Mouse (Mus musculus): Measurements from ENCODE around the gene Fancm.
A peak's percentile ranks its signal among the peaks of the same experiment; 100 is the strongest.
"Not testable (repeated sequence)": the region's sequence is repeated elsewhere in the genome, so short reads cannot be mapped to it uniquely, and the experiment has no call there.

The Fancm gene

GRCm38 (mm10) chr12:65075085-65075732 is at the start of gene Fancm:
TSS of gene Fancm (plus strand) at chr12:65075603.
- DNase-seq (ENCODE audit: extremely low read depth, insufficient read length, low spot score): peak; percentile 83

- DNase-seq (ENCODE audit: extremely low read depth, insufficient read length, low spot score): no peak
These were observed 39.6 kb upstream of the Fancm start for GRCm38 (mm10) chr12:65035839-65036189.

GRCm38 (mm10) chr12:65036190-65036870 is 39.1 kb upstream of the Fancm start, which contains the start of gene Prpf39:
TSS of gene Prpf39 (plus strand) at chr12:65036333.
- peak; percentile 88 for DNase-seq (ENCODE audit: extremely low read depth, insufficient read length, low spot score)

- no peak for DNase-seq (ENCODE audit: extremely low read depth, insufficient read length, low spot score)
These were observed 38.4 kb upstream of the Fancm start for GRCm38 (mm10) chr12:65036892-65037545.

DNA sequence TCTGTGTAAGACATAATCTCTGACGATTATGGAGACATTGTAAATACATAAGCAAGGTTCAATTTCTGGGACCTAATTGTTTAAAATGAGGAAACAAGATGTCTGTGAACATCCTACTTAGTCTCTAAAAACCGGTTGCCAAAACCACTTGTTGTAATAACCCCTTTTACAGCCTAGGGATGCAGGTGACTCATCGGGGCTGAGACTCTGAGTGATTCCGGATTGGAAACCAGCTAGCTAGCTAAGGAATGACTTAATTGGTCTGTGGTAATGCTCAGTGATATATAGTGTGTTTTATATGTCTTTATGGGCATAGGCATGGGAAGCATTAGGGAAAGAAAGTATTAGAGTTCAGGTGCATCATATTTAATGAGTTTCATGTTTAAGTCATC is 37.9 kb upstream of the Fancm start:
- peak; percentile 32 for DNase-seq (ENCODE audit: extremely low read depth, insufficient read length, low spot score)

DNA sequence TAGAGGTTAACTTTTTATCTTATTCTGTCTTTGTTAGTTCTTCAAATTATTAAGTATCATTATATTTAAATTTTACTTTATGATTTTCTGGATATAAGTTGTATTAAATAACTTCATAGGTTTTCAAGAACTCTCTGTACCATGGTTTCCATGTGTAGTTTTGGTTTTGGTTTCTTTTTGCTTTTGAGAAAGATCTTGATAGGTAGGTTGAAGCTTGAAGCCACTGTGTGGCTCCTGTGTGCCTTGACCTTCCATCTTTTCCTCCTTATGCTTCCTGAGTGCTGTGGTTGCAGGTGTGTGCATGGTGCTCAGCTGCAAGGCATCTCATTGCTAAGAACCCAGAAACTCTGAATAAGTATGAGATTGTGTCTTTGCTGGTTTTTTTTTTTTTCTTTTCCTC is 26.6 kb upstream of the Fancm start:
- DNase-seq (ENCODE audit: extremely low read depth, insufficient read length, low spot score): no peak

- DNase-seq (ENCODE audit: extremely low read depth, insufficient read length, low spot score): no peak
These were observed 17.2 kb upstream of the Fancm start for GRCm38 (mm10) chr12:65058203-65058602.

- DNase-seq (ENCODE audit: extremely low read depth, insufficient read length, low spot score): no peak
These were observed 14.3 kb upstream of the Fancm start for GRCm38 (mm10) chr12:65061082-65061481.

DNA sequence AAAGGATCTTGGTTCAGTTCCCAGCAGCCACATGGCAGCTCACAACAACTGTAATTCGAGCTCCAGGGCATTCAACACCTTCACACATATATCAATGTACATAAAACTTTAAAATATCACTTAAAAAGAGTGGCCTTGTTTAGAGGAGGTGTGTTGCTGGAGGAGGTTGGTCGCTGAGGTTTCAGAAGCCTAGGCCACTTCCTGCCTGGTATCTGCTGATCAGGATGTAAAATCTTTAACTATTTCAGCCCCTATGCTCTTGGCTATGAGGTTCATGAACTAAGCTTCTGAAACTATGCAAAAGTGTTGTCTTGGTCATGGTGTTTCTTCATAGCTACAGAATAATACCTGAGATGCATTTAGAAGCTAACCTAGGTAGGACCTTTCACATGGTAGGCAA is 10.2 kb upstream of the Fancm start:
- DNase-seq (ENCODE audit: extremely low read depth, insufficient read length, low spot score): no peak

GRCm38 (mm10) chr12:65066234-65066633 is 9.2 kb upstream of the Fancm start:
- no peak for DNase-seq (ENCODE audit: extremely low read depth, insufficient read length, low spot score)

GRCm38 (mm10) chr12:65068409-65068808 is 7.0 kb upstream of the Fancm start:
- DNase-seq (ENCODE audit: extremely low read depth, insufficient read length, low spot score): no peak

GRCm38 (mm10) chr12:65072911-65073610 is 2.3 kb upstream of the Fancm start:
- peak; percentile 5 for DNase-seq (ENCODE audit: extremely low read depth, insufficient read length, low spot score)

DNA sequence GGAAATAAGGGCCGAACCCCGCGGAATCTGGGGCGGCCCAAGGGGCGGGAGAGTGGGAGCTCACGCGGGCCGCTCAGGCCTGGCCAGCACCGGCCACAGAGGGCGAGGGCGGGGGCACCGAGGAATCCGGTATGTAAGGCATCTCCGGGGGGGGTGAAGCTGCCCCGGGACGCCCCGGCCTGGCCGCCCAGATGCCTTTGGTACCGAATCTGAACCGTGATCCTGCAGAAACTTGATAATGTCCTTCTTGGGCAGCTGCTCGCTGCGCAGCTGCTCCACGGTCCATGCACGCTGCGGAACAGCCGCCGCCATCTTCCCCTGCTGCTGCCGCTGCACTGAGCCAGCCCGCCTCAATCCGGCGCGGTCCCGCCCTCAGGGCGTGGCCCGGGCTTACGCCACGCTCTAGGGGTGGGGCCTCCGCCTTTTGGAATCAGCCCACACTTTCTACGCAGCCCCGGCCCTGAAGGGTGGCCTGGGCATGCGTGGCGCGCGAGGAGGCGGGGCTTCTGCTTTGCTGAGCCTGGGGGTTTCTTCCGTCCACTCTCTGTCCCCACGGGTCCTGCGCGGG is 1.7 kb upstream of the Fancm start, which contains the start of gene Fkbp3:
Gene Fkbp3 (minus strand): TSS at position 397 of the 568 bp plus-strand sequence.
- peak; percentile 97 for DNase-seq (ENCODE audit: extremely low read depth, insufficient read length, low spot score)

GRCm38 (mm10) chr12:65074651-65075050 is 752 bp upstream of the Fancm start:
- no peak for DNase-seq (ENCODE audit: extremely low read depth, insufficient read length, low spot score)

- no peak for DNase-seq (ENCODE audit: extremely low read depth, insufficient read length, low spot score)
These were observed 419 bp downstream of the Fancm start for GRCm38 (mm10) chr12:65075733-65076310.

GRCm38 (mm10) chr12:65076906-65077305 is 1.5 kb downstream of the Fancm start:
- no peak for DNase-seq (ENCODE audit: extremely low read depth, insufficient read length, low spot score)

DNA sequence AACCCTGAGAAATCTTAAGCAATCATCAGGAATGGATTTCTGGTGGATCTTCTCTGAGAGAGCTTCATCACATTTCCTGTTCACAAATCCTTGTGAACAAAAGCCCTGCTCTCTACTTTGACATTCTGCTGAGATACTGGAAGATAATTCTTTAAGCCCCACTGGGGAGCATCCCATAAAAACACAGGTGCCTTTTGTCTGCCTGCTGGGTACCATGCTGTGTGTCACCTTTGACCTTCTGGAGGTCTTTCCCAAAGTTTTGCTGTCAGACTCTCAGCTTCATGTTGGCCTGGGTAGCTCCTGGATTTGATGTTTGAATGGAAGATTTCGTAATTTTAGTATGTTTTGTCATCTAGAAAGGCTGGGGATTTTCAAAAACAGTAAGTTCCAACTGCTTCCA is 33.3 kb downstream of the Fancm start:
- DNase-seq (ENCODE audit: extremely low read depth, insufficient read length, low spot score): no peak

DNA sequence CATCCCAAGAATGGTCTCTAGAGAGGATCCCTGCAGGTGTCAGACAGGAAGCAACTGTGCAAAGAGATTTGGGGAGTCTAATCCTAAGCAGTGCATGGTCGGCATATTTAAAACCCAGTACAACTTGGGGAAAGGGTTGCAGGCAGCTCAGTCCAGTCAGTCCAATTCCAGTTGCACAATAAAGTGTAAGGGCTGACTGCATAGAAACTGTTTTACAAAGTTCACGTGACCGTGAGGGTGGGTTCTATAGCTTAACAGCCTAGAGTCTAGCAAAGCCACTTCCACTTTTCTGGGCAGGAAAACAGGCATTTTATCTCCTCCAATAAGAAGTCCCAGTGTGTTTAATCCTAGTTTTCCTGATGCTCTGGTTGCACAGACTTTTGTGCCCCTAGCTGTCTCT is 36.1 kb downstream of the Fancm start:
- no peak for DNase-seq (ENCODE audit: extremely low read depth, insufficient read length, low spot score)

GRCm38 (mm10) chr12:65112811-65113210 is 37.4 kb downstream of the Fancm start:
- DNase-seq (ENCODE audit: extremely low read depth, insufficient read length, low spot score): no peak

- DNase-seq (ENCODE audit: extremely low read depth, insufficient read length, low spot score): no peak
These were observed 38.5 kb downstream of the Fancm start for GRCm38 (mm10) chr12:65113925-65114324.

- not testable (repeated sequence) for DNase-seq (ENCODE audit: extremely low read depth, insufficient read length, low spot score)
These were observed 39.6 kb downstream of the Fancm start for GRCm38 (mm10) chr12:65114978-65115377.

All from 3134 (cell line).